Mouse (Mus musculus): Measurements from ENCODE around the gene Extl2.

The Extl2 gene

GRCm38 (mm10) chr3:116006978-116007940, at the start of gene Extl2, which contains the start of gene Slc30a7:
Gene Extl2, plus strand, starts transcription at chr3:116007462.
Gene Slc30a7, minus strand, starts transcription at chr3:116007406.
- DNase-seq (ENCODE audit: low read depth, low spot score) = peak; percentile 93

- DNase-seq (ENCODE audit: low read depth, low spot score) = no peak
Measured at GRCm38 (mm10) chr3:115961311-115962027, 45.8 kb upstream of the Extl2 start.

GRCm38 (mm10) chr3:115962028-115962415, 45.2 kb upstream of the Extl2 start:
- no peak for DNase-seq (ENCODE audit: low read depth, low spot score)

DNA sequence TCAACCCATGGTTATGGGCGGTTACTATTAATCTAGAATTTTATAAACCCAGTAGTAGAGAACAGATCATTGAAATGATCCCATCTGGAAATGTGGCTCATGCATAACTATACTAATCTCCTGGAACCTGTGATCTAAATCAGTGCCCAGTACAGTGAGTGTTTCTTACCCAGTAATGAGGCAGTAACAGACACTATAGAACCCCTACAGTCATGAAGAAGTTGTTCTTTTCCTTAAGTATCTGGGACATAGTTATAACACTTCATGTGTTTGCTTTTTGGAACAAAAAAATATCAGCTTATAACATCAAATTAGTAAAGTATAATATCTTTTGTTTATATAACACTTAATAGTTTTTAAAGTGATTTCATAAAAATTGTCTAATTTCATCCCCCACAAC, 43.7 kb upstream of the Extl2 start:
- DNase-seq (ENCODE audit: low read depth, low spot score) = no peak

DNA sequence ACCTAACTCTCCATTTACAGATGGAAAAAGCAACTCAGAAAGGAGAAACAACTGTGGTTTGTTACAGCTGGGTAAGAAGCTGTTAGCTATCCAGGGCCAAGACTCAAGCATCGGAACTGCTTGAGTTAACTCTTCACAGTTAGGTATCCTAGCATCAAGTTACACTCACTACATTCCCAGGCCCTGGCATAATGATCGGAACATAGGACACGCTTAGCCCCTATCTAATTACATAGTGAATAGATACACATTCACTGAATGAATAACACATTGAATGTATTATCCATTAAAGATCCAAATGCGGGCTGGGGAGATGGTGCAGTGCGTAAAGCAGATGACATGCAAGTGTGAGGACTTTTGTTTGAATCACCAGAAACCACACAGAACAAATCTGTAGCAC, 43.2 kb upstream of the Extl2 start:
- no peak for DNase-seq (ENCODE audit: low read depth, low spot score)

- DNase-seq (ENCODE audit: low read depth, low spot score) = peak; percentile 21
Measured at GRCm38 (mm10) chr3:115968745-115969530, 38.3 kb upstream of the Extl2 start.

GRCm38 (mm10) chr3:115971045-115971785, 36.0 kb upstream of the Extl2 start:
- no peak for DNase-seq (ENCODE audit: low read depth, low spot score)

- DNase-seq (ENCODE audit: low read depth, low spot score) = no peak
Measured at GRCm38 (mm10) chr3:115971891-115972646, 35.2 kb upstream of the Extl2 start.

- DNase-seq (ENCODE audit: low read depth, low spot score) = no peak
Measured at GRCm38 (mm10) chr3:115974228-115974627, 33.0 kb upstream of the Extl2 start.

- no peak for DNase-seq (ENCODE audit: low read depth, low spot score)
Measured at GRCm38 (mm10) chr3:115974995-115975394, 32.3 kb upstream of the Extl2 start.

- DNase-seq (ENCODE audit: low read depth, low spot score) = no peak
Measured at GRCm38 (mm10) chr3:115979000-115979399, 28.3 kb upstream of the Extl2 start.

DNA sequence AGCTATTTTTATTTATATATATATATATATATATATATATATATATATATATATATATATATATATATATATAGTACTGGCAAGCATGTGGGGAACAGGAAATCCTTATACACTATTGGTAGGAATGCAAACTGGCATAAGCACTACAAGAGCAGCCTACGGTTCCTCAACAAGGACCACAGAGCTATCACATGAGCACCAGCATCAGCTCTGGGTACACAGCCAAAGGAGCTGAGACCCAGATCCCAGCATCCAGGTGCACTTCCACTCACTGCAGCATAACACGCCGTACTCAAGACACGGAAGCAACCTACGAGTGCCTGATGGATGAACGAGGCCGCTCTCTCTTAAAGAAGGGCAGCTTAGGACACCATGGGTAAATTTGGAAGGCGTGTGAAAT, 24.0 kb upstream of the Extl2 start:
- peak; percentile 24 for DNase-seq (ENCODE audit: low read depth, low spot score)

DNA sequence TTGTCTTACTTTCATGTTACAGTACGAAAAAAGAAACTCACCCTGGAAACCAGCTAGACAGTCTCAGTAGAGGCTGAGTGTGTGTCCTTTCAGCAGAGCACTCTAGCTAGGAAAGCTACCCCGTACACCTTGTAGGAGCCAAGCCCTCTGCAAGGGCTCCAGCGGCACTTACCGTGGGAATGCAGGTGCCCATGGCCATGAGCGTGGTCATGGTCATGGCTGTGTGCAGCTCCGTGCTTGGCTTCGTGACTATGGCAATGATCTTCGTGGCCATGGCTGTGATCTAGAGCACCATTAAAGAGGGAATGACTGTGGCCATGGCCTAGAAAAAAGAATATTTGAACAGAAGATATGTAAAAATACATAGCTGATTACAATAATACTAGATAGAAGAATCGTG, 22.6 kb upstream of the Extl2 start:
- no peak for DNase-seq (ENCODE audit: low read depth, low spot score)

DNA sequence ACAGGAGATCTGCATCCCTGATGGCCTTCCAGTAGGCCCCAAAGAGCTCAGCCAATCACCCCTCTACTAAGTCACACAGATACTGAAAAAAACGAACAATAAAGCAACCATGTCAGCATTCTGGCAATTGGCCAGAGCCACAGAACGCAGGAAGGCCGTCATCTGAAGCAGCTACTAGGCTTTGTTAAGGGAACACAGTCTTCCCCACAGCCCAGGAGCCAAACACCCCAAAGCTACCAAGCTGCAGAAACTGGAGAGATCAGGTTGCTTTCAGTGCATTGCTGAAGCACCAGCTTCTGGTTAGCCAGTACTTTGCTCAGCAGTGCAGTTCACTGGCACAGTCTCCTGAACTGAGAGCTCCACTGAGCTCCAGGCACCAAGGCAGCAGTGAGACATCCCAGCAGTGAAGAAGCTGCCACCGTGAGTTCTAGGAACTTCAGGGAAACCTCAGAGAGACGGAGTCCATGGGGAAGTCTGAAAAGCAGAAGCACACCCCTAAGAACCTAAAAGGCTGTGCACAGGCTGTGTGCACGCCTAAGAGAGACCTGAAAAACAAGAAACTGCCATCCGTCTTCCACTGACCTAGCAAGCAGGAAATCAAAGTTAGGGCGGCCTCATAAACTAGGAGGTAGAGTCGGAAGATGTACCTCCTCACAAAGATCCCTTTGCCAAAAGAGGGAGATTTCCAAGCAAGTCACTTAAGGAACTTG, 21.9 kb upstream of the Extl2 start:
- peak; percentile 10 for DNase-seq (ENCODE audit: low read depth, low spot score)

- no peak for DNase-seq (ENCODE audit: low read depth, low spot score)
Measured at GRCm38 (mm10) chr3:115992103-115992502, 15.2 kb upstream of the Extl2 start.

- no peak for DNase-seq (ENCODE audit: low read depth, low spot score)
Measured at GRCm38 (mm10) chr3:115992588-115992987, 14.7 kb upstream of the Extl2 start.

DNA sequence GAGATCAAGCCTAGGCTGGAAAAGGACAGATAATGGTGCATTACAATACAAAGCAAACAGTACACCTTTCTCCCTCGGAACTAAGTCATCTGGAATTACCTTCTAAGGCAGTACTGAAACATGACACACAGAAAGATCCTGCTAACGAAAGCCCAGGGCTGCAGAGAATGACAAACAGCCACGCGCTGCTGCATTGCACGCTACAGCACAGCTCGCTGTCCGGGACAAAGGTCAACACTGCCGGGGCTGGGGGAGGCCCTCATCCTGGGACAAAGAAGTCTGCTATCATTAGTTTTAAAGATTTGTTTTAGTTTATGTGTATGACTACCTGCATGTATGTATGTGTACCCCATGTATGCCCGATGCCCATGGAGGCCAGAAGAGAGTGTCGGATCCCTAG, 14.2 kb upstream of the Extl2 start:
- no peak for DNase-seq (ENCODE audit: low read depth, low spot score)

DNA sequence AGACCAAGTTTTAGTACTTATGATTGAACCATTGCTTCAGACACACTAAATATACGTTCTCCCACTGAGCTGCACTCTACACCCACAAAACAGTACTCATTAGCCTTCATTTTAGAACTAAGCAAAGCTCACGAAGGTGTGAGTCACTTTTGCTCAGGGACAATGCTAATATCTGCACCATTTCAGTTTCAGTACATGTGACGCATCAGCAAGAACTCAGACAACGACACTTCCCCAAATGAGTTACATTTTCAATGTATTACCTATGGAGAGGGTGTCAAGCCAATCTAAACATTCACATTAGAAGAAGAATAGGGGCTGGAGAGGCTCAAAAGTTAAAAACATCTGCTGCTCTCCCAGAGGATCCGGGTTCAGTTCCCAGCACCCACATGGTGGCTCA, 10.3 kb upstream of the Extl2 start:
- no peak for DNase-seq (ENCODE audit: low read depth, low spot score)

GRCm38 (mm10) chr3:116006284-116006977, 831 bp upstream of the Extl2 start:
- peak; percentile 46 for DNase-seq (ENCODE audit: low read depth, low spot score)
